Mouse (Mus musculus) megakaryocyte, embryonic 14.5 days (primary cell): ENCODE results near the gene 1700001C02Rik. TPM values are rescaled to one million over a fixed set of nuclear protein-coding genes. Genes with fewer than 3 reads are reported as not detected.

Source experiments
- H3K27me3 ChIP-seq: replicated peaks from 2 replicates; pipeline ENCODE3; 2012; ENCODE audit warnings: inconsistent platforms
- H3K36me3 ChIP-seq: replicated peaks from 2 replicates; pipeline ENCODE3; 2012; ENCODE audit warnings: low read length, inconsistent platforms, mixed read lengths
- H3K4me1 ChIP-seq: 2 replicates; pipeline ENCODE4 v1.6.1; 2012; ENCODE audit warnings: inconsistent platforms
- H3K4me3 ChIP-seq: replicated peaks from 2 replicates; pipeline ENCODE3; 2012; ENCODE audit warnings: moderate library complexity, mild to moderate bottlenecking, inconsistent platforms
- H3K9me3 ChIP-seq: 2 replicates; pipeline ENCODE4 v1.6.1; 2012; ENCODE audit warnings: inconsistent platforms
- FLI1 ChIP-seq: IDR thresholded peaks from 2 replicates; pipeline ENCODE4 v1.6.1; 2012; ENCODE audit warnings: low read length, inconsistent platforms, mixed read lengths
- GATA1 ChIP-seq: IDR thresholded peaks from 3 replicates; pipeline ENCODE4 v1.6.1; 2012; ENCODE audit warnings: mixed read lengths, low read length, inconsistent platforms, borderline replicate concordance
- polyA plus RNA-seq: library from polyadenylated mRNA; stranded (reverse); fragments of >175 nt; gene quantifications from 2 replicates; pipeline ENCODE4 v1.2.3, GENCODE M21; 2012; ENCODE audit warnings: low replicate concordance; ENCODE audit not compliant: insufficient read depth

1700001C02Rik gene
- polyA plus RNA-seq, 1 experiment = not detected

DNA sequence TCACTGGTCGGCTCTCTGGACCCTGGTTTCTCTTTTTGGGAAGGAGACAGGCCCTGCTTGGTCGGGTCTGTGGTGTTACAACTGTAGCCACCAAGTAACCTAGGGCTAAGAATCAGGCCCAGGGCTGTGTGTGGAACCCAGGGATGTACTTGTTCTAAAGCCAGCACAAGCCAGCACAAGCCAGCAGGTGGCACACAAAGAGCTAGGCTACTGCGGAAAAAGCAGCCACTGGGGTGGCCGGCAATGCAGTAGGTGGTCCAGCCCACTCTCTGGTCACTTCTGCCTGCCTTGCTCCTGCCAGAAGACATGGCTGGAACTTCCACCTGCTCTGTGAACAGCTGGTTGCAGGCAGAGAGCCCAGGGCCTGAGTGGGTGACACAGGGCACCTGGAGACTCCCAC, 5.7 kb upstream of the 1700001C02Rik start:
- Histone ChIP-seq H3K4me3 (no peak overlapping the region), H3K9me3 (no peaks in the 10 kb centered on the region), H3K36me3 (no peaks in the 10 kb centered on the region), H3K27me3 (peaks cover 73% of the 10 kb centered on the region), H3K4me1 (no peaks in the 10 kb centered on the region)
- TF ChIP-seq FLI1 (no peak), GATA1 (no peak)

DNA sequence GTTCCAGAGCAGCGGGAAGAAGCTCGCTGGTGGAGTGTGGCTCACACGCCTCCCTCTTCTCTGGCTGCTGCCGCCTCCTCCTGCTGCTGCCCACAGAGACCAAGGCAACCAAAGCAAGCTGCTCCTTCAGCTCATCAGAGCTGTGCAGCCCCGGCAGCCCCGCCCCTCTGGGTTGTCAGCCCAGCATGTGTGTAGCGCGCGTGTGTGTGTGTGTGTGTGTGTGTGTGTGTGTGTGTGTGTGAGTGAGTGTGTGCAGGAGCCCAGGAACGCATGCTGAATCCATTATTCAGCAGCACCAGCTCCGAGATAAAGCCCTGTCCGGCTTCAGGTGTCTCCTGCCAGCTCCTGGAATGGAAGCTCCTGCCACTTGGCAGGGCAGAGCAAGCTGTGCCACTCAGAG, 4.0 kb upstream of the 1700001C02Rik start, which contains the start of gene Otof:
Otof (minus strand) TSS at position 112 of the 400 bp plus-strand sequence.
- H3K27me3 ChIP-seq = peaks cover 84% of the 10 kb centered on the region
- H3K9me3 ChIP-seq = no peaks in the 10 kb centered on the region
- H3K4me1 ChIP-seq = no peaks in the 10 kb centered on the region
- H3K4me3 ChIP-seq = no peak within 1 kb of the TSS
- no peaks in the 10 kb centered on the region for H3K36me3 ChIP-seq
- TF ChIP-seq GATA1 (no peak), FLI1 (no peak)

DNA sequence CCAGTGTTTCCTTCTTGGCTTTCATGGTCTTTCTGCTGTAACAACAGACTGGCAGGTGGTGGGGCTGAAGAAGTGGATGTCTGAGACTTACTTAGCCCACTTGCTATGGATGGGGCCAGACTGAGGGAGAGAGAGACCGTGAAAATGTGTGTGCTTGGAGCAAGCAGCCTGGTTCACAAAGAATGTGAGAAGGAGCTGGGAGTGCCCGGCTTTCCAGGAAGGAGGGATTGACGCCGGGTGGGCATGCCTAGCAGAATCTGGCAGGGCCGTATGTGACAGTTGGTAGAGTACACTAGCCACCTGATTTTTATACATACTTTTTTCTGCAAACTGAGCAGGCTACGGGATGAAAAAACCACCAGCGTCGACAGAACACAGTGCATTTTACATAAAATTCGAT, 468 bp downstream of the 1700001C02Rik start:
- peaks cover 70% of the 10 kb centered on the region for H3K27me3 ChIP-seq

DNA sequence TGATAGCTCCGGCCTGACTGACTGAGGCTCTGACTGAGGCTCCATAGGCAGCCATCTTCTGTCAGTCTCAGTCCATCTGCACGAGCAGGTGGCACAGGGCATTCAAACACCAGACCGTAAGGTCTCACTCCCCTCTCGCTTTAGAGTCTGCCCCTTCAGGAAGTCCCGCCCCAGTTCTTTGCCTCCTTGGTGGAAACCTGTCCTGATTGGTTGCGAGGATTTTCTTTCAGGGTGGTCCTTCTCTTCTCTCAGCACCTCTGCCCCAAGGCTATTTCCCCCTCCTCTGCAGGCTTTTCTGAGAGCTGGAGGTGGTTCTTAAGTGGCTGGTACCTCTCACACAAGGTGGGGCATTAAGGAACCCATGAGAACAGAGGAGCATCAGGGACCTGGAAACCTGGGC, 4.6 kb downstream of the 1700001C02Rik start:
- Histone ChIP-seq H3K4me3 (no peak overlapping the region), H3K36me3 (no peaks in the 10 kb centered on the region), H3K9me3 (no peaks in the 10 kb centered on the region), H3K27me3 (peaks cover 60% of the 10 kb centered on the region), H3K4me1 (no peaks in the 10 kb centered on the region)
- TF ChIP-seq GATA1 (no peak), FLI1 (no peak)

More for the DNA sequence above, 468 bp downstream of the 1700001C02Rik start:
- H3K4me1 ChIP-seq = no peaks in the 10 kb centered on the region
- H3K9me3 ChIP-seq = no peaks in the 10 kb centered on the region
- no peak for TF ChIP-seq GATA1
- TF ChIP-seq FLI1 = no peak
- no peak overlapping the region for H3K4me3 ChIP-seq
- no peaks in the 10 kb centered on the region for H3K36me3 ChIP-seq

DNA sequence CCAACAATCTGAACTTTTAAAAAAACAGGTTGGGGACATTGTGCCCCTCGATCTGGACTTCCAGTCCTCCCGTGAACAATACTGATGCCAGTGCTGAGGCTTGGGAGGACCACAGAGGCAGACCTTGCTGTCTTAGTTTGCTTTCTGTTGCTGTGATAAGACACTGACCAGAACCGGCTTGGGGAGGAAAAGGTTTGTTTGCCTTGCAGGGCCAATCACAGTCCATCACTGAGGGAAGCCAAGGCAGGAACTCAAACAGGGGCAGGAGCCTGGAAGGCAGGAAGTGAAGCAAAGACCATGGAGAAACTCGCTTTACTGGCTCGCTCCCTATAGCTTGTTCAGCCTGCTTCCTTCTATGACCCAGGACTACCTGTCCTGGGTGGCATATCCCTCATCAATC, 6.3 kb downstream of the 1700001C02Rik start:
- Histone ChIP-seq H3K4me1 (no peaks in the 10 kb centered on the region), H3K27me3 (peaks cover 47% of the 10 kb centered on the region), H3K9me3 (no peaks in the 10 kb centered on the region), H3K4me3 (no peak overlapping the region), H3K36me3 (no peaks in the 10 kb centered on the region)
- no peak for TF ChIP-seq GATA1
- no peak for TF ChIP-seq FLI1

DNA sequence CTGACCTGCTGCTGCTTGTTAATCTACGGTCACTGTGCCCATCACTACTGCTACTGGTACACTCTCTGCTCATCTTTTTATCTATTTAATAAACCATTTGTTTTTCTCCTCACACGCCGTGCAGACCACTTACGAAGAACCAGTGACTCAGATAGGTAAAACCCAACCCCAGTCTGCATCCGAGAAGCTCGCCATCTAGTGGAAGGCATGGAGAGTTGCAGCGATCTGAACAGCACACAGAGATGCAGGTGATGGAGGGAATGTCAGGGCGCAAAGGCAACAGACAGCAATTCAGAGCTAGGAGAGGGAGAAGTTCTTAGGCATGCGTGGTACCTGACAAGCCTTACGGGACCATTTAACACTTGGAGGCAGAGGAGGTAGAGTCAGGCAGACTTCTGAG, 10.7 kb downstream of the 1700001C02Rik start:
- Histone ChIP-seq H3K9me3 (peaks cover 7% of the 10 kb centered on the region), H3K36me3 (no peaks in the 10 kb centered on the region), H3K27me3 (peaks cover 44% of the 10 kb centered on the region), H3K4me1 (no peaks in the 10 kb centered on the region; the same call in none of the 2 replicates), H3K4me3 (no peak overlapping the region)
- TF ChIP-seq GATA1 = no peak
- TF ChIP-seq FLI1 = no peak

DNA sequence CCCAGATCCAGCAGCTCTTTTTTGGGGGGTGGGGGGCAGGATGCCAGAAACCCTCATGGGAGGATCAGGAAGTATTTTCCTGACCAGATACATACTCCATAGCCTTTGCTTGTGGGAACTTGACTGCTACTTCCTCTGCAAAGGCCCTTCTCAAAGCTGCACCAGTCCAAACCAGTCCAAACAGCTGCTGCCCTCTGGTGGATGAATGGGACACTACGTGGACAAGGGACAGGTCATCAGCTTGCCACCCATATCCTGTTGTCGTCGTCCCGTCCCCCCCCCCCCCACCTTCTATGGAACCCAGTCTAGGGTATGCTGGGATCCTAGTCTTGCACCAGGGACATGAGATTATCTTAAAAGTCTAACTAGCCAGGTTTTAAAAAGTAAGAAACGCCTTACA, 16.5 kb downstream of the 1700001C02Rik start:
- peaks cover 48% of the 10 kb centered on the region for H3K27me3 ChIP-seq
- peaks cover 7% of the 10 kb centered on the region for H3K9me3 ChIP-seq
- peaks cover 6% of the 10 kb centered on the region for H3K4me1 ChIP-seq
- TF ChIP-seq GATA1 (no peak), FLI1 (no peak)
- no peak overlapping the region for H3K4me3 ChIP-seq
- no peaks in the 10 kb centered on the region for H3K36me3 ChIP-seq

DNA sequence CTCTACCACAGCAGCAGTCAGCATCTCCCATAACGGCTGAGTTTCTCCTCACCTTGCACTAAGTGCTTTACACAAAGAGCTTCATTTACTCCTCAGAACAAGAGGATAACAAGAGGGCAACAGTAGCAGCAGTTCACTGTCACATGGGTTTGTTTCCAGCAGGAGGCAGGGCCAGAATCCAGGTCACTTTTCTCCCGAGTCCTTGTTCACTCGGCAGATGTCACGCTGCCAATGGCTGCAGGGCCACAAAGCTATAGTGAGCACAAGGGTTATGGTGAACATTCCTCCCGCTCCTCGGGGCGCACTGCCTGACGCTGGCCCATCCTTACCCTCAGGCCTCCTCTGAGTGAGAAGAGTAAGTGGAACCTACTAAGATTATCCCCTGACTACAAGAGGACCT, 17.7 kb downstream of the 1700001C02Rik start:
- H3K36me3 ChIP-seq = no peaks in the 10 kb centered on the region
- H3K27me3 ChIP-seq = peaks cover 53% of the 10 kb centered on the region
- peaks cover 3% of the 10 kb centered on the region; the same call in 1 of the 2 replicates for H3K9me3 ChIP-seq
- H3K4me3 ChIP-seq = no peak overlapping the region
- TF ChIP-seq FLI1 = no peak
- no peak for TF ChIP-seq GATA1
- peaks cover 6% of the 10 kb centered on the region for H3K4me1 ChIP-seq

DNA sequence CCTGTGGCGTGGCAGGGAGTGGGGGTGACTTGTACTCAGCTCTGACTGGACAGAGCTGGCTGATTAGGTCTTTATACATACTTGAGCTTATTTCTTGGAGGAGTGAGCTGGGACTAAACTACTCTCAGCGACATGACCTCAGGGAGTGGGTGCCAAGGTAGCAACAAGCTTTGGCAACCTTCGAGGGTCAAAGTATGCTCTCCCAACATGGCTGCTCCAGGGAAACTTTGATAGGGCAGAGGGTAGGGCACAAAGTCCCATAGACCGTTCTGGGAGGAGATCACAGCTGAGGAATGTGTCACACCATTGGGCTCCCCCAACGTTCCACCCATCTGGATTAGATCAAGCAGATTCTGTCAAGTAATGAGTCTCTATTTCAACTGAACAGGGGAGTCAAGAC, 18.7 kb downstream of the 1700001C02Rik start:
- H3K4me1 ChIP-seq = peaks cover 6% of the 10 kb centered on the region
- H3K9me3 ChIP-seq = no peaks in the 10 kb centered on the region
- TF ChIP-seq FLI1 (no peak), GATA1 (no peak)
- H3K27me3 ChIP-seq = peaks cover 54% of the 10 kb centered on the region
- H3K36me3 ChIP-seq = no peaks in the 10 kb centered on the region
- H3K4me3 ChIP-seq = no peak overlapping the region

DNA sequence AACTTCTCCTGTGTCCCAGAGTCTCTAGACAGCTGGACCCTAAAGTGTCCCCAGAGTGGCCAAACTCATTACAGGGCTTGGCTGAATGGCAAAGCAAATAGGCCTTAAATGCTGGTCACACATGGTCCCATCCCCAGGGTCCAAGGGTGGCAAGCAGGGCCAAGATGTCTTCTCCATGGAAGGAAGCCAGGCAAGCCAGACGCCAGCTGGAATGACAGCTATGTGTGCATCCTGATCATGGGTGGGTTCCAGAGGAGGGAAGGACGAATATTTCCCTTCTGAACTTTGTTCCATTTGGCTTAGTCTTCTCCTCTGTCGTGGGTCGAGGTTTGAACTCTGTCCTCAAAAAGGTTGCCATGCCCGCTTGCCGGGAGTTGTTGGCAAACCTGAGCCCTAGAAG, 19.3 kb downstream of the 1700001C02Rik start:
- TF ChIP-seq GATA1 = no peak
- TF ChIP-seq FLI1 = no peak
- Histone ChIP-seq H3K27me3 (peaks cover 52% of the 10 kb centered on the region), H3K9me3 (no peaks in the 10 kb centered on the region), H3K4me1 (peaks cover 6% of the 10 kb centered on the region), H3K36me3 (no peaks in the 10 kb centered on the region), H3K4me3 (no peak overlapping the region)

DNA sequence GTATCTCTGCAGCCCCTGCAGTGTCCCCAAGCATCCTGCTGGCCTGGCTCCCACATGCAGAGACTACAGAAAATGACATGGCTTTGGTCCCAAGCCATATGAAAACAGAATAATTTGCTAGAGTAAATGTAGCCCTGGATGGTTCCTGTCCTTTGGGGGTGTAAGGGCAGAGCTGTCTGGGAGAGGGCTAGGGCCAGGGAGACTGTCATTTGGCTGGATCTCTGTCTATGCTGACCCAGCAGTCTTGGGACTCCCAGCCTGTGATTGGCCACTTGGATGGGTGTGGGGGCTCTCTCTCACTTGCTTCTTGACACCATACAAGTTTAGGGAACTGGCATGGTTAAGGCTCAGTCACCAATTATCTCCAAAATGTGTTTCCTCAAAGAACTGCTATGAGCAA, 24.4 kb downstream of the 1700001C02Rik start:
- Histone ChIP-seq H3K4me3 (no peak overlapping the region), H3K4me1 (no peaks in the 10 kb centered on the region)
- no peak for TF ChIP-seq GATA1
- no peak for TF ChIP-seq FLI1

More for the DNA sequence above, 24.4 kb downstream of the 1700001C02Rik start:
- Histone ChIP-seq H3K27me3 (peaks cover 39% of the 10 kb centered on the region), H3K9me3 (no peaks in the 10 kb centered on the region), H3K36me3 (no peaks in the 10 kb centered on the region)
